Mouse (Mus musculus): ENCODE measurements around the gene Igfals.

Igfals gene

GRCm38 (mm10) chr17:24894995-24895547, 29.3 kb downstream of the Igfals start, which contains the start of the genes Eme2 and Mrps34:
Gene Eme2 (minus strand): TSS chr17:24895087.
Gene Mrps34 (plus strand): TSS chr17:24895116.
- DNase-seq: peak; percentile 95

GRCm38 (mm10) chr17:24895571-24896240, 29.9 kb downstream of the Igfals start:
- no peak for DNase-seq

GRCm38 (mm10) chr17:24896241-24896992, 30.6 kb downstream of the Igfals start, which contains the start of gene Nme3:
Gene Nme3 (plus strand): TSS chr17:24896500.
- DNase-seq: peak; percentile 81

- no peak for DNase-seq
These were observed 31.1 kb downstream of the Igfals start for GRCm38 (mm10) chr17:24896993-24897269.

- DNase-seq: no peak
These were observed 31.8 kb downstream of the Igfals start for GRCm38 (mm10) chr17:24897600-24897999.

- DNase-seq: no peak
These were observed 32.5 kb downstream of the Igfals start for GRCm38 (mm10) chr17:24898041-24898854.

GRCm38 (mm10) chr17:24899153-24899552, 33.4 kb downstream of the Igfals start:
- no peak for DNase-seq

- no peak for DNase-seq
These were observed 34.2 kb downstream of the Igfals start for GRCm38 (mm10) chr17:24900014-24900413.

GRCm38 (mm10) chr17:24902124-24902523, 36.3 kb downstream of the Igfals start:
- DNase-seq: no peak

- peak; percentile 34 for DNase-seq
These were observed 37.1 kb downstream of the Igfals start for GRCm38 (mm10) chr17:24902671-24903474.

- DNase-seq: no peak
These were observed 38.0 kb downstream of the Igfals start for GRCm38 (mm10) chr17:24903767-24904166.

GRCm38 (mm10) chr17:24907591-24907990, 41.8 kb downstream of the Igfals start:
- DNase-seq: no peak

GRCm38 (mm10) chr17:24913984-24914383, 48.2 kb downstream of the Igfals start:
- no peak for DNase-seq

GRCm38 (mm10) chr17:24923246-24923645, 57.4 kb downstream of the Igfals start:
- DNase-seq: no peak

- DNase-seq: no peak
These were observed 63.7 kb downstream of the Igfals start for GRCm38 (mm10) chr17:24929506-24929905.
